Mouse (Mus musculus): ENCODE results near the gene Arhgap18.

Arhgap18 gene

GRCm38 (mm10) chr10:26832068-26832467 is 78.8 kb downstream of the Arhgap18 start:
- no peak for DNase-seq (ENCODE audit: low spot score)

- DNase-seq (ENCODE audit: low spot score), result no peak
Observed at GRCm38 (mm10) chr10:26832669-26833249, 79.5 kb downstream of the Arhgap18 start.

- no peak for DNase-seq (ENCODE audit: low spot score)
Observed at GRCm38 (mm10) chr10:26833393-26833792, 80.2 kb downstream of the Arhgap18 start.

GRCm38 (mm10) chr10:26849311-26849710 is 96.1 kb downstream of the Arhgap18 start:
- no peak for DNase-seq (ENCODE audit: low spot score)

GRCm38 (mm10) chr10:26849854-26850253 is 96.6 kb downstream of the Arhgap18 start:
- no peak for DNase-seq (ENCODE audit: low spot score)

GRCm38 (mm10) chr10:26854556-26855100 is 101.4 kb downstream of the Arhgap18 start:
- DNase-seq (ENCODE audit: low spot score), result no peak

GRCm38 (mm10) chr10:26855851-26856535 is 102.8 kb downstream of the Arhgap18 start:
- no peak for DNase-seq (ENCODE audit: low spot score)

- DNase-seq (ENCODE audit: low spot score), result no peak
Observed at GRCm38 (mm10) chr10:26857583-26857982, 104.4 kb downstream of the Arhgap18 start.

GRCm38 (mm10) chr10:26858537-26858936 is 105.3 kb downstream of the Arhgap18 start:
- DNase-seq (ENCODE audit: low spot score), result no peak

GRCm38 (mm10) chr10:26861231-26861630 is 108.0 kb downstream of the Arhgap18 start:
- no peak for DNase-seq (ENCODE audit: low spot score)

GRCm38 (mm10) chr10:26862207-26862606 is 109.0 kb downstream of the Arhgap18 start:
- no peak for DNase-seq (ENCODE audit: low spot score)

- no peak for DNase-seq (ENCODE audit: low spot score)
Observed at GRCm38 (mm10) chr10:26863982-26864381, 110.8 kb downstream of the Arhgap18 start.

- no peak for DNase-seq (ENCODE audit: low spot score)
Observed at GRCm38 (mm10) chr10:26870802-26871201, 117.6 kb downstream of the Arhgap18 start.

- no peak for DNase-seq (ENCODE audit: low spot score)
Observed at GRCm38 (mm10) chr10:26877309-26877708, 124.1 kb downstream of the Arhgap18 start.

GRCm38 (mm10) chr10:26878924-26879600 is 125.8 kb downstream of the Arhgap18 start:
- DNase-seq (ENCODE audit: low spot score), result no peak

GRCm38 (mm10) chr10:26884949-26885348 is 131.7 kb downstream of the Arhgap18 start:
- no peak for DNase-seq (ENCODE audit: low spot score)

- DNase-seq (ENCODE audit: low spot score), result no peak
Observed at GRCm38 (mm10) chr10:26889226-26889625, 136.0 kb downstream of the Arhgap18 start.

- no peak for DNase-seq (ENCODE audit: low spot score)
Observed at GRCm38 (mm10) chr10:26889754-26890153, 136.5 kb downstream of the Arhgap18 start.

- peak; percentile 78 for DNase-seq (ENCODE audit: low spot score)
Observed at GRCm38 (mm10) chr10:26890269-26890955, 137.2 kb downstream of the Arhgap18 start.

GRCm38 (mm10) chr10:26893091-26893490 is 139.9 kb downstream of the Arhgap18 start:
- DNase-seq (ENCODE audit: low spot score), result no peak

GRCm38 (mm10) chr10:26895726-26896125 is 142.5 kb downstream of the Arhgap18 start:
- no peak for DNase-seq (ENCODE audit: low spot score)

- no peak for DNase-seq (ENCODE audit: low spot score)
Observed at GRCm38 (mm10) chr10:26900426-26900825, 147.2 kb downstream of the Arhgap18 start.

Data from testis, postnatal 10 days (tissue).